Mouse (Mus musculus) kidney, postnatal 36 days (tissue): ENCODE measurements around the gene Pomgnt1.
A peak's percentile ranks its signal among the peaks of the same experiment; 100 is the strongest.

ENCODE experiments used
- DNase-seq, 2 experiments: peaks; one replicate each; pipeline ENCODE4 v3.0.0; 2021 to 2022; ENCODE audit warnings: mixed read lengths in 2 of 2

The Pomgnt1 gene

GRCm38 (mm10) chr4:116174466-116175116, 51.0 kb downstream of the Pomgnt1 start:
- peak; percentile 71 to 77 for DNase-seq

GRCm38 (mm10) chr4:116175136-116175535, 51.5 kb downstream of the Pomgnt1 start:
- no peak for DNase-seq

- DNase-seq = no peak
These were observed 52.3 kb downstream of the Pomgnt1 start for GRCm38 (mm10) chr4:116175711-116176542.

GRCm38 (mm10) chr4:116176543-116176988, 52.9 kb downstream of the Pomgnt1 start:
- DNase-seq = peak; percentile 84 to 89

GRCm38 (mm10) chr4:116177140-116177539, 53.5 kb downstream of the Pomgnt1 start:
- DNase-seq = peak; percentile 85 to 89

GRCm38 (mm10) chr4:116182079-116182478, 58.4 kb downstream of the Pomgnt1 start:
- no peak for DNase-seq

GRCm38 (mm10) chr4:116182745-116183144, 59.1 kb downstream of the Pomgnt1 start:
- DNase-seq = peak; percentile 64 to 65

GRCm38 (mm10) chr4:116185083-116185482, 61.4 kb downstream of the Pomgnt1 start:
- no peak for DNase-seq

- peak in 1 of 2 experiments; percentile 49 for DNase-seq
These were observed 68.7 kb downstream of the Pomgnt1 start for GRCm38 (mm10) chr4:116192286-116192835.

- DNase-seq = no peak
These were observed 70.1 kb downstream of the Pomgnt1 start for GRCm38 (mm10) chr4:116193583-116194383.

GRCm38 (mm10) chr4:116198422-116198821, 74.8 kb downstream of the Pomgnt1 start:
- peak in 1 of 2 experiments; percentile 13 for DNase-seq

- no peak for DNase-seq
These were observed 80.8 kb downstream of the Pomgnt1 start for GRCm38 (mm10) chr4:116204422-116204821.

GRCm38 (mm10) chr4:116206531-116206930, 82.9 kb downstream of the Pomgnt1 start:
- DNase-seq = no peak

- DNase-seq = no peak
These were observed 85.3 kb downstream of the Pomgnt1 start for GRCm38 (mm10) chr4:116208891-116209290.
